Mouse (Mus musculus) liver, embryonic 13.5 days (tissue): ENCODE data around the gene Kmt2e. TPM values are rescaled to one million over a fixed set of nuclear protein-coding genes. Genes with fewer than 3 reads are reported as not detected.

Source experiments
- ATAC-seq: fragments of 200-750 bp; cut with Nextera tagmentation; 2 replicates; pipeline ENCODE4 v1.8.0; 2017; ENCODE audit warnings: low read depth, mild to moderate bottlenecking, moderate number of reproducible peaks, moderate library complexity
- DNase-seq: peaks from one replicate; pipeline ENCODE4 v3.0.0; 2022
- H3K27ac ChIP-seq: fragments of 300-500 bp; sonication (generic); 2 replicates; pipeline ENCODE4 v1.5.1; 2015; ENCODE audit warnings: moderate library complexity, mild to moderate bottlenecking, inconsistent platforms
- H3K27me3 ChIP-seq: fragments of 300-500 bp; sonication (generic); 2 replicates; pipeline ENCODE4 v1.6.1; 2015; ENCODE audit warnings: mild to moderate bottlenecking, inconsistent platforms
- H3K36me3 ChIP-seq: fragments of 300-500 bp; sonication (generic); 2 replicates; pipeline ENCODE4 v1.6.1; 2015; ENCODE audit warnings: mild to moderate bottlenecking, inconsistent platforms
- H3K4me1 ChIP-seq: fragments of 300-500 bp; sonication (generic); replicated peaks from 2 replicates; pipeline ENCODE4 v1.6.1; 2015; ENCODE audit warnings: inconsistent platforms
- H3K4me2 ChIP-seq: fragments of 300-500 bp; sonication (generic); 2 replicates; pipeline ENCODE4 v1.6.1; 2015; ENCODE audit warnings: inconsistent platforms, mild to moderate bottlenecking, moderate library complexity
- H3K4me3 ChIP-seq: fragments of 300-500 bp; sonication (generic); replicated peaks from 2 replicates; pipeline ENCODE4 v1.5.1; 2015; ENCODE audit warnings: mild to moderate bottlenecking, inconsistent platforms
- H3K9ac ChIP-seq: fragments of 300-500 bp; sonication (generic); 2 replicates; pipeline ENCODE4 v1.6.1; 2015; ENCODE audit warnings: mild to moderate bottlenecking, inconsistent platforms
- H3K9me3 ChIP-seq: fragments of 300-500 bp; sonication (generic); replicated peaks from 2 replicates; pipeline ENCODE4 v1.6.1; 2016; ENCODE audit warnings: inconsistent platforms
- WGBS: fragments of 180-500 bp; shearing (Covaris S2); methylation state at CpG from one replicate; pipeline ENCODE4 v1.1.7; 2015; ENCODE audit not compliant: insufficient replicate concordance; 5-methylcytosine and 5-hydroxymethylcytosine counted together
- polyA plus RNA-seq: library from polyadenylated mRNA; unstranded; fragments of >200 nt; fragmentation: Nextera tagmentation; extraction: Ambion mirVana; gene quantifications from 2 replicates; pipeline ENCODE4 v1.2.1, GENCODE M21; 2015

Gene Kmt2e
- 37.1 and 37.9 TPM in 2 replicates for polyA plus RNA-seq

- Histone ChIP-seq H3K4me3 (peak within 1 kb of the TSS; percentile 97), H3K9me3 (no peaks in the 10 kb centered on the region), H3K27ac (peak within 1 kb of the TSS; percentile 100), H3K36me3 (no peaks in the 10 kb centered on the region), H3K9ac (peak within 1 kb of the TSS; percentile 100), H3K27me3 (no peaks in the 10 kb centered on the region), H3K4me2 (peak within 1 kb of the TSS; percentile 90), H3K4me1 (peaks cover 34% of the 10 kb centered on the region)
- under 1% methylated on average over 79 of the region's 85 CpGs for WGBS
- ATAC-seq (peak; percentile 66), DNase-seq (peak; percentile 83)
Observed at GRCm38 (mm10) chr5:23433720-23434597, at the start of gene Kmt2e. Gene Kmt2e (plus strand): TSS chr5:23434441.

- Histone ChIP-seq H3K27me3 (peaks cover 9% of the 10 kb centered on the region; the same call in 1 of the 2 replicates), H3K9ac (no peak overlapping the region), H3K4me1 (peaks cover 9% of the 10 kb centered on the region), H3K4me3 (no peak overlapping the region), H3K27ac (no peak overlapping the region), H3K36me3 (no peaks in the 10 kb centered on the region), H3K4me2 (no peak overlapping the region), H3K9me3 (no peaks in the 10 kb centered on the region)
- 78% methylated on average over 1 of the region's 1 CpGs for WGBS
- ATAC-seq (no peak), DNase-seq (no peak)
Observed at GRCm38 (mm10) chr5:23385136-23385535, 49.1 kb upstream of the Kmt2e start.

- H3K9me3 ChIP-seq, result no peaks in the 10 kb centered on the region
- no peak for DNase-seq
- ATAC-seq, result no peak
- H3K9ac ChIP-seq, result no peak overlapping the region
- H3K36me3 ChIP-seq, result no peaks in the 10 kb centered on the region
- H3K27ac ChIP-seq, result no peak overlapping the region
- H3K4me2 ChIP-seq, result no peak overlapping the region
- 69% methylated on average over 5 of the region's 5 CpGs for WGBS
- peaks cover 9% of the 10 kb centered on the region for H3K4me1 ChIP-seq
- no peak overlapping the region for H3K4me3 ChIP-seq
- peaks cover 9% of the 10 kb centered on the region; the same call in 1 of the 2 replicates for H3K27me3 ChIP-seq
Observed at GRCm38 (mm10) chr5:23385763-23386217, 48.5 kb upstream of the Kmt2e start.

GRCm38 (mm10) chr5:23386562-23387312 is 47.5 kb upstream of the Kmt2e start:
- Histone ChIP-seq H3K9ac (peak overlapping the region; percentile 54; the same call in 1 of the 2 replicates), H3K4me2 (peak overlapping the region; percentile 67), H3K4me1 (peaks cover 9% of the 10 kb centered on the region), H3K27ac (peak overlapping the region; percentile 43; the same call in 1 of the 2 replicates), H3K9me3 (no peaks in the 10 kb centered on the region), H3K4me3 (peak overlapping the region; percentile 49), H3K27me3 (peaks cover 9% of the 10 kb centered on the region; the same call in 1 of the 2 replicates), H3K36me3 (no peaks in the 10 kb centered on the region)
- ATAC-seq (peak; percentile 94), DNase-seq (peak; percentile 48)
- 3% methylated on average over 22 of the region's 22 CpGs for WGBS

GRCm38 (mm10) chr5:23387313-23387666 is 47.0 kb upstream of the Kmt2e start:
- no peak overlapping the region for H3K9ac ChIP-seq
- WGBS, result 46% methylated on average over 2 of the region's 2 CpGs
- ATAC-seq, result no peak
- DNase-seq, result no peak
- peaks cover 9% of the 10 kb centered on the region for H3K4me1 ChIP-seq
- no peak overlapping the region for H3K27ac ChIP-seq
- no peaks in the 10 kb centered on the region for H3K9me3 ChIP-seq
- no peak overlapping the region for H3K4me3 ChIP-seq
- peak overlapping the region; percentile 67 for H3K4me2 ChIP-seq
- peaks cover 9% of the 10 kb centered on the region; the same call in 1 of the 2 replicates for H3K27me3 ChIP-seq
- H3K36me3 ChIP-seq, result no peaks in the 10 kb centered on the region

- no peaks in the 10 kb centered on the region for H3K9me3 ChIP-seq
- no peaks in the 10 kb centered on the region for H3K36me3 ChIP-seq
- no peak overlapping the region for H3K4me2 ChIP-seq
- WGBS, result 36% methylated on average over 3 of the region's 3 CpGs
- peaks cover 9% of the 10 kb centered on the region; the same call in 1 of the 2 replicates for H3K27me3 ChIP-seq
- ATAC-seq, result no peak
- no peak overlapping the region for H3K4me3 ChIP-seq
- peaks cover 9% of the 10 kb centered on the region for H3K4me1 ChIP-seq
- H3K27ac ChIP-seq, result no peak overlapping the region
- DNase-seq, result no peak
- H3K9ac ChIP-seq, result no peak overlapping the region
Observed at GRCm38 (mm10) chr5:23388091-23388490, 46.1 kb upstream of the Kmt2e start.

GRCm38 (mm10) chr5:23389601-23390305 is 44.5 kb upstream of the Kmt2e start:
- Histone ChIP-seq H3K4me1 (peaks cover 9% of the 10 kb centered on the region), H3K36me3 (no peaks in the 10 kb centered on the region), H3K27ac (no peak overlapping the region), H3K9ac (no peak overlapping the region), H3K27me3 (peaks cover 9% of the 10 kb centered on the region; the same call in 1 of the 2 replicates), H3K4me3 (no peak overlapping the region), H3K4me2 (no peak overlapping the region), H3K9me3 (no peaks in the 10 kb centered on the region)
- ATAC-seq (no peak), DNase-seq (no peak)
- 63% methylated on average over 7 of the region's 7 CpGs for WGBS

- Histone ChIP-seq H3K4me3 (no peak overlapping the region), H3K9ac (no peak overlapping the region), H3K9me3 (no peaks in the 10 kb centered on the region), H3K36me3 (no peaks in the 10 kb centered on the region), H3K4me1 (peaks cover 4% of the 10 kb centered on the region), H3K4me2 (no peak overlapping the region), H3K27me3 (peaks cover 9% of the 10 kb centered on the region; the same call in 1 of the 2 replicates), H3K27ac (no peak overlapping the region)
- ATAC-seq, result no peak
- DNase-seq, result no peak
- WGBS, result 78% methylated on average over 7 of the region's 7 CpGs
Observed at GRCm38 (mm10) chr5:23391714-23392113, 42.5 kb upstream of the Kmt2e start.

- 71% methylated on average over 5 of the region's 5 CpGs for WGBS
- Histone ChIP-seq H3K4me2 (no peak overlapping the region), H3K9me3 (no peaks in the 10 kb centered on the region), H3K9ac (no peak overlapping the region), H3K27me3 (0 out of 2 replicates have a peak, but pooled peaks cover 3% of the 10 kb centered on the region), H3K4me3 (no peak overlapping the region), H3K27ac (no peak overlapping the region), H3K36me3 (no peaks in the 10 kb centered on the region), H3K4me1 (no peaks in the 10 kb centered on the region)
- ATAC-seq (no peak), DNase-seq (no peak)
Observed at GRCm38 (mm10) chr5:23393870-23394269, 40.4 kb upstream of the Kmt2e start.

- H3K36me3 ChIP-seq, result no peaks in the 10 kb centered on the region
- H3K4me2 ChIP-seq, result no peak overlapping the region
- H3K27ac ChIP-seq, result no peak overlapping the region
- H3K27me3 ChIP-seq, result no peaks in the 10 kb centered on the region
- no peak for DNase-seq
- 38% methylated on average over 3 of the region's 3 CpGs for WGBS
- H3K4me3 ChIP-seq, result no peak overlapping the region
- no peaks in the 10 kb centered on the region for H3K4me1 ChIP-seq
- ATAC-seq, result no peak
- H3K9me3 ChIP-seq, result no peaks in the 10 kb centered on the region
- H3K9ac ChIP-seq, result no peak overlapping the region
Observed at GRCm38 (mm10) chr5:23394366-23395145, 39.7 kb upstream of the Kmt2e start.
